Mouse (Mus musculus): ENCODE results near the gene Gm13276.

GRCm38 (mm10) chr4:88749926-88750325 lies 35.6 kb upstream of the Gm13276 start:
- no peak for TF ChIP-seq EP300 (IDR thresholded peaks at IDR 0.05; ENCODE audit: low read depth)
- no peak for TF ChIP-seq CTCF (IDR thresholded peaks at IDR 0.05; ENCODE audit: low read depth)
